In the genomic region with DNA sequence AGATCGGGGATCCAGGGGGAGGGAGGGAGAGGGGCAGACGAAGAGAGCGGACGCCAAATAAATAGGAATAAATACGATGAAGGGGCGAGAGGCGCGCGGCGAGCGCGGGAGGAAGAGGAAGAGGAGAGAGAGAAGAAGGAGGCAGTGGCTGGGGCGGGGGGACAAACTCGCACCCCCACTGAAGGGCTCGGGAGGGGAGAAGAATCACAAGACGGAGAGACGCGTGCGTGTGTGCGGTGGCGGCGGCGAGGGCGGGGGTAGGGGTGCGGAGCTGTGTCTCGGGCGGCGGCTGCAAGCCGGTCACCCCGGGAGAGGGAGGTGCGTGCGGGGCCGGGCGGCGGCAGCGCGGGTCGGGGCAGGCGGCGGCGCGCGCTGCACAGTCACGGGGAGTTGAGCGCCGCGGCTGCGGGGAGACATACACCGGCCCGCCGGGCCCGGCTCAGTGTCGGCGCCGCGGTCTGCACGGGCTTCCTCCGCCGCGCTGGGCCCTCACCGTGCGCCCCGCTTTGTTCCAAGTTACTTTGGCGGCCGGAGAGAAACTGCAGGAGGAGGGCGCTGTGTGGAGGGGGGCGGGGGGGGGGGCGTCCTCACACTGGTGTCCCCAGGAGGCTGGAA, we compare ENCODE assay signal across 8 mouse cellular contexts. TPM values are rescaled to one million over a fixed set of nuclear protein-coding genes. Genes with fewer than 3 reads are reported as not detected.
DNase-seq lines count a peak whose midpoint lies in the region; ATAC-seq lines count a peak whose summit lies in the region.

A gene (minus strand): TSS at position 142 of the 615 bp plus-strand sequence.

- H3K27ac ChIP-seq in intestine, embryonic 16.5 days (ENCODE audit: low read length), result peak within 1 kb of the TSS; percentile 84
- peak within 1 kb of the TSS; percentile 74 for H3K27ac ChIP-seq in liver, embryonic 11.5 days (ENCODE audit: low read depth, low read length)

- H3K9ac ChIP-seq in intestine, embryonic 16.5 days (ENCODE audit: low read depth, low read length), result peak within 1 kb of the TSS; percentile 84
- H3K9ac ChIP-seq in liver, embryonic 11.5 days (ENCODE audit: low read depth, low read length), result peak within 1 kb of the TSS; percentile 65

- no peaks in the 10 kb centered on the region for H3K27me3 ChIP-seq in intestine, embryonic 16.5 days (replicated peaks; ENCODE audit: control insufficient read depth, insufficient read depth, low read length)
- peaks cover 68% of the 10 kb centered on the region for H3K27me3 ChIP-seq in liver, embryonic 11.5 days (replicated peaks; ENCODE audit: control insufficient read depth, insufficient read depth, low read length)

- no peaks in the 10 kb centered on the region for H3K9me3 ChIP-seq in intestine, embryonic 16.5 days (ENCODE audit: control insufficient read depth, low read length)
- no peaks in the 10 kb centered on the region for H3K9me3 ChIP-seq in liver, embryonic 11.5 days (ENCODE audit: control insufficient read depth, low read length)

- ATAC-seq in granulocyte monocyte progenitor cell, adult 5-6 weeks (replicated peaks; ENCODE audit: poor library complexity, severe bottlenecking), result peak; percentile 18
- peak; percentile 23 for ATAC-seq in intestine, embryonic 16.5 days
- ATAC-seq in liver, embryonic 11.5 days (replicated peaks; ENCODE audit: low FRiP score), result 0 out of 2 replicates have a peak, but pooled peaks have one; percentile 7

- peak within 1 kb of the TSS; percentile 81 for H3K4me3 ChIP-seq in intestine, embryonic 16.5 days (ENCODE audit: low read length)
- H3K4me3 ChIP-seq in liver, embryonic 11.5 days (ENCODE audit: low read depth, low read length), result peak within 1 kb of the TSS; percentile 66

- H3K36me3 ChIP-seq in intestine, embryonic 16.5 days (ENCODE audit: control insufficient read depth, insufficient read depth, low read length), result no peaks in the 10 kb centered on the region
- no peaks in the 10 kb centered on the region for H3K36me3 ChIP-seq in liver, embryonic 11.5 days (ENCODE audit: control insufficient read depth, insufficient read depth, low read length)

- under 1% methylated on average over 54 of the region's 68 CpGs for WGBS in intestine, embryonic 16.5 days
- WGBS in liver, embryonic 11.5 days, result 1% methylated on average over 66 of the region's 68 CpGs

- 0 out of 2 replicates have a peak, but pooled peaks cover 6% of the 10 kb centered on the region for H3K4me1 ChIP-seq in intestine, embryonic 16.5 days (ENCODE audit: control insufficient read depth, insufficient read depth, low read length)
- H3K4me1 ChIP-seq in liver, embryonic 11.5 days (replicated peaks; ENCODE audit: control insufficient read depth, insufficient read depth, low read length), result no peaks in the 10 kb centered on the region

- peak; percentile 16 to 36 for DNase-seq in spleen, adult 18-20 months
- DNase-seq in spleen, adult 12 weeks (ENCODE audit: low spot score), result no peak
- peak; percentile 57 for DNase-seq in embryo, embryonic 10 days (ENCODE audit: low spot score)
- no peak for DNase-seq in liver, embryonic 11.5 days (ENCODE audit: low spot score)
- peak; percentile 27 for DNase-seq in ovary, postnatal 14 days (ENCODE audit: low spot score)
- DNase-seq in natural killer cell, adult 2 months (ENCODE audit: low spot score in 2 of 2), result no peak

- peak within 1 kb of the TSS; percentile 92 for H3K4me2 ChIP-seq in intestine, embryonic 16.5 days (ENCODE audit: low read depth, low read length)
- peak within 1 kb of the TSS; percentile 83 for H3K4me2 ChIP-seq in liver, embryonic 11.5 days

RNA-seq across cellular contexts. Expression of the gene that starts here (rescaled TPM):
- not detected in 2 replicates for total RNA-seq in granulocyte monocyte progenitor cell, adult 5-6 weeks (2014; fragmentation: Nextera tagmentation)
- total RNA-seq in granulocyte monocyte progenitor cell, adult 5-6 weeks (2017), result not detected in 2 replicates
- polyA plus RNA-seq in intestine, embryonic 16.5 days (2015; fragmentation: Nextera tagmentation; extraction: Ambion mirVana), result 20.2 TPM in 2 replicates
- 11.8 and 12.7 TPM in 2 replicates for polyA plus RNA-seq in liver, embryonic 11.5 days (2014; fragmentation: Nextera tagmentation; extraction: Ambion mirVana)

Comparison
In these comparisons a context has a peak if more than half of its experiments do, and no peak if none do; other contexts are left out.
1. DNase-seq: peak in spleen, adult 18-20 months (2 of 2), embryo, embryonic 10 days (single experiment) and ovary, postnatal 14 days (single experiment); none in spleen, adult 12 weeks (single experiment), liver, embryonic 11.5 days (single experiment) and natural killer cell, adult 2 months (0 of 2).
2. Peak in ATAC-seq in granulocyte monocyte progenitor cell, adult 5-6 weeks; RNA of the gene not detected or under 1 TPM.
3. Peak in every context shown above with its lines, with median percentiles within 50 percentile points of each other: ATAC-seq.